In genomic region chr4:129084896-129085295, GRCm38 (mm10) we compare ENCODE assay signal across 25 mouse cellular contexts. TPM values are rescaled to one million over a fixed set of nuclear protein-coding genes. Genes with fewer than 3 reads are reported as not detected.
DNase-seq lines count a peak whose midpoint lies in the region; ATAC-seq and TF ChIP-seq lines count a peak whose summit lies in the region.
"Had no signal": no experiment of that assay in that cellular context is flagged by ENCODE, and none has a peak within 500 bp of the region (broad histone marks: within the 10 kb centered on the region; RNA-seq: fewer than 3 reads in every experiment).

No protein-coding gene starts in this region.

- peak; percentile 59 for DNase-seq in adrenal gland, postnatal 10 days
- DNase-seq in adrenal gland, adult 18-20 months (ENCODE audit: low spot score in 2 of 2): no peak
- DNase-seq in adrenal gland, postnatal 25 days: peak; percentile 16
- no peak for DNase-seq in adrenal gland, postnatal 4 days (ENCODE audit: low spot score in 2 of 2)
- DNase-seq in midbrain, postnatal 0 days (ENCODE audit: low spot score): no peak
- no peak for DNase-seq in midbrain, embryonic 14.5 days
- DNase-seq: cerebellum, adult 11 months; cerebellum, adult 18-20 months; cerebellum, adult 8-10 months; cerebellum, adult 9-11 months; cerebellum, postnatal 14 days; cerebellum, postnatal 36 days; embryo, embryonic 11 days had no signal

- 0 out of 2 replicates have a peak overlapping the region, but pooled peaks have one; percentile 8 for H3K9ac ChIP-seq in midbrain, postnatal 0 days (replicated peaks; ENCODE audit: low read length, poor library complexity, severe bottlenecking)
- H3K9ac ChIP-seq in midbrain, embryonic 14.5 days (replicated peaks; ENCODE audit: low read length): no peak overlapping the region
- H3K9ac ChIP-seq: embryonic facial prominence, embryonic 13.5 days; embryonic facial prominence, embryonic 15.5 days; forebrain, embryonic 12.5 days had no signal

- H3K27me3 ChIP-seq in midbrain, postnatal 0 days (ENCODE audit: insufficient read depth, low read length): no peaks in the 10 kb centered on the region
- H3K27me3 ChIP-seq in midbrain, embryonic 14.5 days (ENCODE audit: control insufficient read depth, insufficient read depth, low read length): no peaks in the 10 kb centered on the region
- H3K27me3 ChIP-seq: embryonic facial prominence, embryonic 13.5 days; embryonic facial prominence, embryonic 15.5 days had no signal

- WGBS in midbrain, postnatal 0 days: 90% methylated on average over 9 of the region's 9 CpGs
- 90% methylated on average over 9 of the region's 9 CpGs for WGBS in midbrain, embryonic 14.5 days

- no peak overlapping the region for H3K4me2 ChIP-seq in midbrain, postnatal 0 days (ENCODE audit: low read depth, low read length, poor library complexity, severe bottlenecking)
- no peak overlapping the region for H3K4me2 ChIP-seq in midbrain, embryonic 14.5 days (ENCODE audit: low read length)
- H3K4me2 ChIP-seq: embryonic facial prominence, embryonic 13.5 days; embryonic facial prominence, embryonic 15.5 days; forebrain, embryonic 12.5 days had no signal

- H3K4me3 ChIP-seq in midbrain, postnatal 0 days (ENCODE audit: low read depth, low read length): no peak overlapping the region
- no peak overlapping the region for H3K4me3 ChIP-seq in midbrain, embryonic 14.5 days (replicated peaks; ENCODE audit: low read depth, low read length)
- H3K4me3 ChIP-seq: embryonic facial prominence, embryonic 13.5 days; embryonic facial prominence, embryonic 15.5 days; erythroblast, embryonic 14.5 days; forebrain, embryonic 10.5 days; forebrain, embryonic 12.5 days had no signal

- no peaks in the 10 kb centered on the region for H3K4me1 ChIP-seq in midbrain, postnatal 0 days (ENCODE audit: insufficient read depth, low read length)
- H3K4me1 ChIP-seq in midbrain, embryonic 14.5 days (ENCODE audit: control insufficient read depth, insufficient read depth, low read length): no peaks in the 10 kb centered on the region
- H3K4me1 ChIP-seq: embryonic facial prominence, embryonic 13.5 days; forebrain, embryonic 12.5 days had no signal

- no peak overlapping the region for H3K27ac ChIP-seq in midbrain, postnatal 0 days (ENCODE audit: low read depth, low read length)
- no peak overlapping the region for H3K27ac ChIP-seq in midbrain, embryonic 14.5 days (replicated peaks; ENCODE audit: low read depth, low read length)
- H3K27ac ChIP-seq: embryonic facial prominence, embryonic 13.5 days; embryonic facial prominence, embryonic 15.5 days; forebrain, embryonic 10.5 days; forebrain, embryonic 12.5 days had no signal

- peaks cover 39% of the 10 kb centered on the region for H3K36me3 ChIP-seq in midbrain, postnatal 0 days (ENCODE audit: insufficient read depth, low read length)
- H3K36me3 ChIP-seq in midbrain, embryonic 14.5 days (ENCODE audit: control insufficient read depth, insufficient read depth, low read length): peaks cover 40% of the 10 kb centered on the region

- H3K9me3 ChIP-seq in midbrain, postnatal 0 days (ENCODE audit: low read length): no peaks in the 10 kb centered on the region
- H3K9me3 ChIP-seq in midbrain, embryonic 14.5 days (ENCODE audit: control insufficient read depth, low read length): no peaks in the 10 kb centered on the region
- H3K9me3 ChIP-seq: embryonic facial prominence, embryonic 13.5 days; embryonic facial prominence, embryonic 15.5 days; forebrain, embryonic 10.5 days; forebrain, embryonic 12.5 days had no signal

- no peak for TF ChIP-seq CTCF in midbrain, postnatal 0 days (IDR thresholded peaks at IDR 0.05)

- no peak for ATAC-seq in midbrain, postnatal 0 days (ENCODE audit: low FRiP score)
- no peak for ATAC-seq in midbrain, embryonic 14.5 days (ENCODE audit: low FRiP score, low TSS enrichment)
- ATAC-seq: forebrain, embryonic 14.5 days; forebrain, embryonic 16.5 days had no signal

RNA-seq across cellular contexts. Expression of gene Tmem54, which starts 20.5 kb away (rescaled TPM):
- not detected for total RNA-seq in adrenal gland, postnatal 10 days (2021)
- not detected for total RNA-seq in adrenal gland, adult 18-20 months (2021)
- total RNA-seq in adrenal gland, postnatal 25 days (2021): not detected in 2 replicates
- total RNA-seq in adrenal gland, postnatal 4 days (2021): 1 to 10 TPM in 1 of 2 experiments, not detected in 1; 1.1 TPM
- 0.99 TPM in 1 of 2 replicates, not detected in the other for total RNA-seq in midbrain, postnatal 0 days (2014; rRNA removed)
- polyA plus RNA-seq in midbrain, postnatal 0 days (2015; fragmentation: Nextera tagmentation; extraction: Ambion mirVana): 0.21 TPM in 1 of 2 replicates, not detected in the other
- polyA plus RNA-seq in midbrain, embryonic 14.5 days (2014; fragmentation: Nextera tagmentation; extraction: Ambion mirVana): not detected in 2 replicates
- total RNA-seq: adrenal gland, postnatal 36 days; common myeloid progenitor, adult 5-6 weeks; MEL had no signal
- polyA plus RNA-seq: erythroblast, embryonic 14.5 days; forebrain, embryonic 14.5 days; forebrain, embryonic 16.5 days; frontal cortex, adult 2 months had no signal

RNA-seq across cellular contexts. Expression of gene Rnf19b, which starts 26.8 kb away (rescaled TPM):
- 10 to 100 TPM; 23.6 to 25.1 TPM for total RNA-seq in adrenal gland, postnatal 10 days (2021)
- total RNA-seq in adrenal gland, adult 18-20 months (2021): 10 to 100 TPM; 28.6 to 41.3 TPM
- total RNA-seq in adrenal gland, postnatal 25 days (2021): 20.5 and 29.8 TPM in 2 replicates
- 10 to 100 TPM; 23.1 to 24.6 TPM for total RNA-seq in adrenal gland, postnatal 4 days (2021)
- total RNA-seq in midbrain, postnatal 0 days (2014; rRNA removed): 138 and 160 TPM in 2 replicates
- polyA plus RNA-seq in midbrain, postnatal 0 days (2015; fragmentation: Nextera tagmentation; extraction: Ambion mirVana): 34.8 and 40.2 TPM in 2 replicates
- 33.8 and 35.3 TPM in 2 replicates for polyA plus RNA-seq in midbrain, embryonic 14.5 days (2014; fragmentation: Nextera tagmentation; extraction: Ambion mirVana)

RNA-seq across cellular contexts. Expression of gene Hpca, which starts 36.9 kb away (rescaled TPM):
- 1 to 10 TPM; 3.6 to 7.8 TPM for total RNA-seq in adrenal gland, postnatal 10 days (2021)
- total RNA-seq in adrenal gland, adult 18-20 months (2021): 1 to 10 TPM; 2.1 to 3.1 TPM
- total RNA-seq in adrenal gland, postnatal 25 days (2021): 0.81 and 1.2 TPM in 2 replicates
- total RNA-seq in adrenal gland, postnatal 4 days (2021): 1 to 10 TPM; 7.1 to 9.4 TPM
- total RNA-seq in midbrain, postnatal 0 days (2014; rRNA removed): 282 and 292 TPM in 2 replicates
- 217 and 238 TPM in 2 replicates for polyA plus RNA-seq in midbrain, postnatal 0 days (2015; fragmentation: Nextera tagmentation; extraction: Ambion mirVana)
- 26.4 and 31.7 TPM in 2 replicates for polyA plus RNA-seq in midbrain, embryonic 14.5 days (2014; fragmentation: Nextera tagmentation; extraction: Ambion mirVana)
- polyA plus RNA-seq: C2C12; erythroblast, embryonic 14.5 days had no signal

RNA-seq across cellular contexts. Expression of gene Fndc5, which starts 51.9 kb away (rescaled TPM):
- 10 to 100 TPM; 19.5 to 34.9 TPM for total RNA-seq in adrenal gland, postnatal 10 days (2021)
- 1 to 10 TPM; 2.1 to 6.3 TPM for total RNA-seq in adrenal gland, adult 18-20 months (2021)
- total RNA-seq in adrenal gland, postnatal 25 days (2021): 3.9 and 6.6 TPM in 2 replicates
- total RNA-seq in adrenal gland, postnatal 4 days (2021): 10 to 100 TPM; 13.0 to 13.2 TPM
- 22.5 and 36.3 TPM in 2 replicates for total RNA-seq in midbrain, postnatal 0 days (2014; rRNA removed)
- 14.6 and 16.1 TPM in 2 replicates for polyA plus RNA-seq in midbrain, postnatal 0 days (2015; fragmentation: Nextera tagmentation; extraction: Ambion mirVana)
- polyA plus RNA-seq in midbrain, embryonic 14.5 days (2014; fragmentation: Nextera tagmentation; extraction: Ambion mirVana): 5.6 and 8.0 TPM in 2 replicates
- total RNA-seq: common myeloid progenitor, adult 5-6 weeks had no signal

Comparison
In these comparisons a context has a peak if more than half of its experiments do, and no peak if none do; other contexts are left out.
1. DNase-seq: peak in adrenal gland, postnatal 10 days (single experiment) and adrenal gland, postnatal 25 days (single experiment); none in adrenal gland, adult 18-20 months (0 of 2), adrenal gland, postnatal 4 days (0 of 2), midbrain, postnatal 0 days (single experiment) and midbrain, embryonic 14.5 days (single experiment).
2. RNA of gene Hpca, which starts 36.9 kb away (total RNA-seq): 282 to 292 TPM in midbrain, postnatal 0 days; 7.1 to 9.4 TPM in adrenal gland, postnatal 4 days, 3.6 to 7.8 TPM in adrenal gland, postnatal 10 days, 2.1 to 3.1 TPM in adrenal gland, adult 18-20 months and 0.81 to 1.2 TPM in adrenal gland, postnatal 25 days; every median in the first group is over 10 times any median in the second.